Mouse (Mus musculus) central nervous system, embryonic 11.5 days (tissue): Measurements from ENCODE around the gene Abcg4. TPM values are rescaled to one million over a fixed set of nuclear protein-coding genes. Genes with fewer than 3 reads are reported as not detected.

Experiments
- polyA plus RNA-seq: library from polyadenylated mRNA; depleted of rRNA; stranded (reverse); fragments of >200 nt; gene quantifications from 2 replicates; pipeline ENCODE4 v1.2.3, GENCODE M21; 2012; rRNA removed

Gene Abcg4
- 19.3 and 19.5 TPM in 2 replicates for polyA plus RNA-seq

GRCm38 (mm10) chr9:44288076-44288958 lies at the start of gene Abcg4:
Abcg4 (minus strand) TSS chr9:44288615.

GRCm38 (mm10) chr9:44334396-44335330 lies 46.2 kb upstream of the Abcg4 start, which contains the start of gene H2afx:
H2afx (plus strand) TSS chr9:44334694.

GRCm38 (mm10) chr9:44325768-44326370 lies 37.5 kb upstream of the Abcg4 start, which contains the start of gene Dpagt1:
Dpagt1 (plus strand) TSS chr9:44326019.

GRCm38 (mm10) chr9:44319887-44320798 lies 31.7 kb upstream of the Abcg4 start, which contains the start of gene C2cd2l:
C2cd2l (minus strand) TSS chr9:44320285.

GRCm38 (mm10) chr9:44305466-44306079 lies 17.2 kb upstream of the Abcg4 start, which contains the start of gene Hinfp:
Hinfp (minus strand) TSS chr9:44305671.

GRCm38 (mm10) chr9:44268432-44268831 lies 20.0 kb downstream of the Abcg4 start, which contains the start of gene Nlrx1:
Nlrx1 (minus strand) TSS chr9:44268599.

GRCm38 (mm10) chr9:44251314-44251713 lies 37.1 kb downstream of the Abcg4 start, which contains the start of gene Pdzd3:
Pdzd3 (minus strand) TSS chr9:44251471.

GRCm38 (mm10) chr9:44240399-44240798 lies 48.0 kb downstream of the Abcg4 start, which contains the start of gene Ccdc153:
Ccdc153 (plus strand) TSS chr9:44240676.

GRCm38 (mm10) chr9:44233802-44234478 lies 54.5 kb downstream of the Abcg4 start, which contains the start of gene Cbl:
Cbl (minus strand) TSS chr9:44234049.

Other genes starting within 250 kb of the Abcg4 start
- gene Thy1, start 245.2 kb downstream of the Abcg4 start, polyA plus RNA-seq: 0.28 and 2.0 TPM in 2 replicates
- gene Usp2, start 221.6 kb downstream of the Abcg4 start, polyA plus RNA-seq: 2.6 and 2.8 TPM in 2 replicates
- 0.17 and 0.26 TPM in 2 replicates for gene Mfrp, start 186.9 kb downstream of the Abcg4 start, polyA plus RNA-seq
- 0.67 and 1.6 TPM in 2 replicates for gene C1qtnf5, start 181.4 kb downstream of the Abcg4 start, polyA plus RNA-seq
- 0.31 and 0.55 TPM in 2 replicates for gene Gm49380, start 175.1 kb downstream of the Abcg4 start, polyA plus RNA-seq
- gene Rnf26, start 175.1 kb downstream of the Abcg4 start, polyA plus RNA-seq: 46.4 and 52.6 TPM in 2 replicates
- gene Mcam, start 154.1 kb downstream of the Abcg4 start, polyA plus RNA-seq: 22.7 and 32.7 TPM in 2 replicates
- gene Cbl, start 54.6 kb downstream of the Abcg4 start, polyA plus RNA-seq: 19.7 and 24.1 TPM in 2 replicates
- gene Ccdc153, start 47.9 kb downstream of the Abcg4 start, polyA plus RNA-seq: 0.05 and 0.14 TPM in 2 replicates
- gene Pdzd3, start 37.1 kb downstream of the Abcg4 start, polyA plus RNA-seq: 0.20 and 0.31 TPM in 2 replicates
- 2.0 and 2.4 TPM in 2 replicates for gene Nlrx1, start 20.0 kb downstream of the Abcg4 start, polyA plus RNA-seq
- 38.6 and 43.6 TPM in 2 replicates for gene Hinfp, start 17.1 kb upstream of the Abcg4 start, polyA plus RNA-seq
- gene C2cd2l, start 31.7 kb upstream of the Abcg4 start, polyA plus RNA-seq: 19.9 and 22.4 TPM in 2 replicates
- 20.6 and 44.7 TPM in 2 replicates for gene Dpagt1, start 37.4 kb upstream of the Abcg4 start, polyA plus RNA-seq
- 292 and 369 TPM in 2 replicates for gene H2afx, start 46.1 kb upstream of the Abcg4 start, polyA plus RNA-seq
- 111 and 135 TPM in 2 replicates for gene Hmbs, start 55.6 kb upstream of the Abcg4 start, polyA plus RNA-seq
- 24.8 and 28.6 TPM in 2 replicates for gene Vps11, start 73.1 kb upstream of the Abcg4 start, polyA plus RNA-seq
- gene Hyou1, start 90.9 kb upstream of the Abcg4 start, polyA plus RNA-seq: 59.1 and 68.3 TPM in 2 replicates
- 20.2 TPM in 2 replicates for gene Slc37a4, start 108.2 kb upstream of the Abcg4 start, polyA plus RNA-seq
- 853 and 1,290 TPM in 2 replicates for gene Rps25, start 118.5 kb upstream of the Abcg4 start, polyA plus RNA-seq
- gene Trappc4, start 119.0 kb upstream of the Abcg4 start, polyA plus RNA-seq: 123 and 141 TPM in 2 replicates
- gene Ccdc84, start 130.0 kb upstream of the Abcg4 start, polyA plus RNA-seq: 37.0 and 40.8 TPM in 2 replicates
- gene Foxr1, start 152.5 kb upstream of the Abcg4 start, polyA plus RNA-seq: not detected in 2 replicates
- 0.11 and 0.43 TPM in 2 replicates for gene Upk2, start 166.4 kb upstream of the Abcg4 start, polyA plus RNA-seq
- gene Bcl9l, start 194.2 kb upstream of the Abcg4 start, polyA plus RNA-seq: 15.7 and 19.1 TPM in 2 replicates